Mouse (Mus musculus) stomach, embryonic 14.5 days (tissue): Measurements from ENCODE around the gene F11r. TPM values are rescaled to one million over a fixed set of nuclear protein-coding genes. Genes with fewer than 3 reads are reported as not detected.

Experiments used
- ATAC-seq: fragments of 200-750 bp; cut with Nextera tagmentation; 2 replicates; pipeline ENCODE4 v1.8.0; 2017; ENCODE audit warnings: low read depth, moderate TSS enrichment; ENCODE audit not compliant: insufficient number of reproducible peaks, insufficient read depth, low FRiP score
- H3K27ac ChIP-seq: fragments of 300-500 bp; sonication (generic); 2 replicates; pipeline ENCODE4 v1.5.1; 2014; ENCODE audit warnings: mild to moderate bottlenecking, low read length, moderate library complexity, mixed read lengths
- H3K27me3 ChIP-seq: fragments of 300-500 bp; sonication (generic); 2 replicates; pipeline ENCODE4 v1.6.1; 2014; ENCODE audit warnings: low read length, control low read depth, mixed read lengths; ENCODE audit not compliant: control insufficient read depth, insufficient read depth
- H3K36me3 ChIP-seq: fragments of 300-500 bp; sonication (generic); 2 replicates; pipeline ENCODE4 v1.6.1; 2014; ENCODE audit warnings: mild to moderate bottlenecking, control low read depth, low read length, moderate library complexity, mixed read lengths; ENCODE audit not compliant: control insufficient read depth, insufficient read depth
- H3K4me1 ChIP-seq: fragments of 300-500 bp; sonication (generic); 2 replicates; pipeline ENCODE4 v1.6.1; 2014; ENCODE audit warnings: low read length, control low read depth, mixed read lengths; ENCODE audit not compliant: control insufficient read depth, insufficient read depth
- H3K4me2 ChIP-seq: fragments of 300-500 bp; sonication (generic); replicated peaks from 2 replicates; pipeline ENCODE4 v1.6.1; 2014; ENCODE audit warnings: low read depth, low read length, control low read depth
- H3K4me3 ChIP-seq: fragments of 300-500 bp; sonication (generic); 2 replicates; pipeline ENCODE4 v1.5.1; 2014; ENCODE audit warnings: low read depth, low read length, control low read depth
- H3K9ac ChIP-seq: fragments of 300-500 bp; sonication (generic); replicated peaks from 2 replicates; pipeline ENCODE4 v1.6.1; 2014; ENCODE audit warnings: low read depth, mild to moderate bottlenecking, control low read depth, low read length, moderate library complexity, mixed read lengths
- H3K9me3 ChIP-seq: fragments of 300-500 bp; sonication (generic); 2 replicates; pipeline ENCODE4 v1.6.1; 2016; ENCODE audit warnings: low read depth, low read length, control low read depth; ENCODE audit not compliant: control insufficient read depth
- WGBS: fragments of 180-500 bp; shearing (Covaris S2); extraction: QIAGEN DNeasy Blood & Tissue Kit; methylation state at CpG from one replicate; pipeline ENCODE4 v1.1.7; 2014; 5-methylcytosine and 5-hydroxymethylcytosine counted together
- polyA plus RNA-seq: library from polyadenylated mRNA; unstranded; fragments of >200 nt; fragmentation: Nextera tagmentation; extraction: Ambion mirVana; gene quantifications from 2 replicates; pipeline ENCODE4 v1.2.1, GENCODE M21; 2014

F11r gene
- polyA plus RNA-seq, 1 experiment from 2014 or later: 119 TPM

DNA sequence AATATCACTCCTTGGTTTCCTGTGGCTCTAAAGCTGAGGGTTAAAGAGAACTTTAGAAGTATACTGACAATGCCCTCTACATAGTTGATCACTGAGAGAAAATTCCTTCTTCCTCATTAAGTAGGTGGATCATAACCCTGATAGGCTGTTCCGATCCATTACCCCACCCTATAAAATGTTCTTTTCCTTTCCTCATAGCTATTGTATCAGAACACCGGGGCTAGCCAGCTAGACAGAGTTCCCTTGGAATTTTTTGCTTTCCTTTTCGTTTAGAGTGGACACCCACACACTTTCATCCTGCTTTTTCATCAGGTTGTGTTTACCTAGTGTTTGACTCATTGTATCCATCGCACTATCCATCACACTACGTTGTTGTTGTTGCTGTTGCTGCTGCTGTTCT, 12.7 kb upstream of the F11r start:
- Histone ChIP-seq H3K9me3 (no peaks in the 10 kb centered on the region), H3K9ac (no peak overlapping the region), H3K4me3 (no peak overlapping the region), H3K27ac (no peak overlapping the region), H3K27me3 (no peaks in the 10 kb centered on the region), H3K4me1 (0 out of 2 replicates have a peak, but pooled peaks cover 4% of the 10 kb centered on the region), H3K36me3 (peaks cover 4% of the 10 kb centered on the region), H3K4me2 (no peak overlapping the region)
- no peak for ATAC-seq
- WGBS: 44% methylated on average over 5 of the region's 5 CpGs

- Histone ChIP-seq H3K9ac (no peak overlapping the region), H3K36me3 (peaks cover 4% of the 10 kb centered on the region), H3K4me2 (no peak overlapping the region), H3K9me3 (no peaks in the 10 kb centered on the region), H3K4me3 (no peak overlapping the region), H3K4me1 (0 out of 2 replicates have a peak, but pooled peaks cover 4% of the 10 kb centered on the region), H3K27me3 (no peaks in the 10 kb centered on the region), H3K27ac (no peak overlapping the region)
- WGBS: 38% methylated on average over 4 of the region's 4 CpGs
- ATAC-seq: no peak
Observed at GRCm38 (mm10) chr1:171425126-171425525, 12.2 kb upstream of the F11r start.

- H3K27me3 ChIP-seq: no peaks in the 10 kb centered on the region
- no peaks in the 10 kb centered on the region for H3K4me1 ChIP-seq
- H3K36me3 ChIP-seq: no peaks in the 10 kb centered on the region
- H3K9me3 ChIP-seq: no peaks in the 10 kb centered on the region
- H3K4me2 ChIP-seq: no peak overlapping the region
- H3K9ac ChIP-seq: no peak overlapping the region
- no peak for ATAC-seq
- H3K27ac ChIP-seq: no peak overlapping the region
- WGBS: 81% methylated on average over 5 of the region's 5 CpGs
- H3K4me3 ChIP-seq: no peak overlapping the region
Observed at GRCm38 (mm10) chr1:171432158-171432557, 5.2 kb upstream of the F11r start.

DNA sequence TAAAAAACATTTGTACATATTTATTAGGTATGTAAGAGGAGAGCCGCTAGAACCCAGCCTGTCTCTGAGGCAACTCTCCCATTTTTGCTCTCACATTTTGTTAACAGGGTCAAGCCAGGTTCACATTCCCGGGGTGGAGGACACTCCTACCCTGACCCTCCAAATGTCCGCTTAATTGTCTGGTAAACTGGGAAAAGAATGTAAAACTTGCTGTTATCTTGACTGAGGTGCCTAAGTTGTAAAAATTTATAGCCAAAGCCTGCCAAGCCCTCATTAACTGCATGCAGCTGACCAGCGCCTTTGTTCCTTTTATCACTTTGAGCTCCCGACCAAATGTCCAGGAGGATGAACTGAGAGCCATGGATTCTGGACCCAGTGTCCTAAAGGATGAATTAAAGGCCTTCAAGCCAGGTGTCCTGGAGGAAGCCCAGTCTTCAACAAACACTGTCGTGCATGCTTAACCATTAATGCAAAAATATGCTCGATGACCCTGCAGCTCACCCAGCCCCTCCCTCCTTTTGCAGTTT, 2.0 kb upstream of the F11r start:
- Histone ChIP-seq H3K9ac (no peak overlapping the region), H3K36me3 (no peaks in the 10 kb centered on the region), H3K4me1 (peaks cover 11% of the 10 kb centered on the region; the same call in 1 of the 2 replicates), H3K9me3 (no peaks in the 10 kb centered on the region), H3K27ac (no peak overlapping the region), H3K4me3 (no peak overlapping the region), H3K27me3 (no peaks in the 10 kb centered on the region), H3K4me2 (no peak overlapping the region)
- WGBS: 22% methylated on average over 7 of the region's 7 CpGs
- no peak for ATAC-seq

DNA sequence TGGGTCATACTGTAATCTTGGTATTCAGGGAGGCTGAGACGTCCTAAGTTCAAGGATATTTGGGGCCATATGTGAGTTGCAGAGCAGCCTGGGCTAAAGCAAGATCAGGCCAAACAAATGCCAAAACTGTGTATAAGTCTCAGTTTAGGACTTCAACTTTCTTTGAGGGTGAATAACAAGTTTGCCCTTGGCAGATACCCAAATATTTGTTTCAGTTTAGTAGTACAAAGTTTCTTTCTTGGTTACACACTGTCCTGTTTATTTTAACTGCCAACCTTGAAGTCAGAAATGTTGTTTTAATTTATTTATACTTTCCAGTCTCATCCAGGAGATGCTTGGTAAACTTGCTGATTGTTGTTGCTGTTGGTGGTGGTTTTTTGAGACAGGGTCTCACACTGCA, 1.4 kb upstream of the F11r start:
- Histone ChIP-seq H3K27ac (no peak overlapping the region), H3K36me3 (no peaks in the 10 kb centered on the region), H3K27me3 (no peaks in the 10 kb centered on the region), H3K4me3 (no peak overlapping the region), H3K9me3 (no peaks in the 10 kb centered on the region), H3K9ac (no peak overlapping the region), H3K4me1 (peaks cover 18% of the 10 kb centered on the region), H3K4me2 (no peak overlapping the region)
- WGBS: 36% methylated on average over 1 of the region's 1 CpGs
- ATAC-seq: no peak

- Histone ChIP-seq H3K27me3 (no peaks in the 10 kb centered on the region), H3K27ac (peak overlapping the region; percentile 64), H3K4me1 (peaks cover 20% of the 10 kb centered on the region), H3K9ac (peak overlapping the region; percentile 58), H3K36me3 (no peaks in the 10 kb centered on the region), H3K4me2 (peak overlapping the region; percentile 53), H3K9me3 (no peaks in the 10 kb centered on the region), H3K4me3 (peak overlapping the region; percentile 47)
- no peak for ATAC-seq
- 3% methylated on average over 18 of the region's 18 CpGs for WGBS
Observed at GRCm38 (mm10) chr1:171438014-171438670, 807 bp downstream of the F11r start.

- 0 out of 2 replicates have a peak, but pooled peaks cover 4% of the 10 kb centered on the region for H3K9me3 ChIP-seq
- H3K36me3 ChIP-seq: no peaks in the 10 kb centered on the region
- peak overlapping the region; percentile 47 for H3K4me3 ChIP-seq
- WGBS: 28% methylated on average over 8 of the region's 8 CpGs
- peak overlapping the region; percentile 64; the same call in 1 of the 2 replicates for H3K27ac ChIP-seq
- peak overlapping the region; percentile 53 for H3K4me2 ChIP-seq
- ATAC-seq: no peak
- H3K9ac ChIP-seq: peak overlapping the region; percentile 25
- H3K4me1 ChIP-seq: peaks cover 20% of the 10 kb centered on the region
- H3K27me3 ChIP-seq: no peaks in the 10 kb centered on the region
Observed at GRCm38 (mm10) chr1:171439072-171439471, 1.7 kb downstream of the F11r start.

DNA sequence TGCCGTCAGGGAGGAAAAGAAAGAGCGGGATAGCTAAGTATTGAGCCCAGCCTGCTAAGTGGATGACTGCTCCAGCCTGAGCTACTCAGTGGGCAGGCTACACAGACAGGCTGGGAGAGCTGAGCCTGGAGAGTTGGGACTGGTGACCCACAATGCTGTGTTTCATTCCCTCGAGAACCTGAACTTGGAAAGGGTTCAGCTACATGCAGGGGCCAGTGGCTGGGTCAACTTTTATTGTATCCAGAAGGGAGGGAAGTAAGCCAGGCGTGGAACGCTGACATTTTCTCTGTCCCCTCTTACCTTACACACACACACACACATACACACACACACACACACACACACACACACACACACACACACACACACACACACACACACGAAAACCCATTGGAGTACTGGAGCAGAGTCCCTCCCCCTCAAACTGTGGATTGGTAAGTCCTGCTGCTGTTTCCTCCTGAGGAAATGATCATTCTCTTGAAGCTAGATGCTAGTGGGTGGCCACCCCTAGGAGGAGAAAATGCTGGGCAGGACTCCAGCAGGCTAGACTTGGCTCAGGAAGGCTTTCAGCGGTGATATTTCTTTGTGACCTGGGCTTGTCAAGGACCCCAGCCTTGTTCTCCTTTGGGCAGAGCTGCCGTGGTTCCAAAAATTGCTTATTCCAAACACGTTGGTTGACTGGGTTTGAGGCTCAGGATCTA, 2.8 kb downstream of the F11r start:
- no peak overlapping the region for H3K9ac ChIP-seq
- ATAC-seq: no peak; the same call in 1 of the 2 replicates

More for the DNA sequence above, 2.8 kb downstream of the F11r start:
- 25% methylated on average over 9 of the region's 9 CpGs for WGBS
- no peaks in the 10 kb centered on the region for H3K27me3 ChIP-seq
- peak overlapping the region; percentile 64 for H3K27ac ChIP-seq
- peak overlapping the region; percentile 53 for H3K4me2 ChIP-seq
- no peaks in the 10 kb centered on the region for H3K36me3 ChIP-seq
- H3K4me1 ChIP-seq: peaks cover 20% of the 10 kb centered on the region
- H3K9me3 ChIP-seq: 0 out of 2 replicates have a peak, but pooled peaks cover 4% of the 10 kb centered on the region
- H3K4me3 ChIP-seq: peak overlapping the region; percentile 47; the same call in 1 of the 2 replicates
